Mouse (Mus musculus) kidney, embryonic 16.5 days (tissue): ENCODE data around the gene Diaph3. TPM values are rescaled to one million over a fixed set of nuclear protein-coding genes. Genes with fewer than 3 reads are reported as not detected.

Experiments used
- ATAC-seq: fragments of 200-750 bp; cut with Nextera tagmentation; 2 replicates; pipeline ENCODE4 v1.8.0; 2017; ENCODE audit warnings: moderate TSS enrichment; ENCODE audit not compliant: low FRiP score, low TSS enrichment
- H3K27ac ChIP-seq: fragments of 300-500 bp; sonication (generic); 2 replicates; pipeline ENCODE4 v1.5.1; 2014; ENCODE audit warnings: low read length
- H3K27me3 ChIP-seq: fragments of 300-500 bp; sonication (generic); 2 replicates; pipeline ENCODE4 v1.6.1; 2014; ENCODE audit warnings: low read length, control low read depth, mixed read lengths; ENCODE audit not compliant: insufficient read depth
- H3K36me3 ChIP-seq: fragments of 300-500 bp; sonication (generic); 2 replicates; pipeline ENCODE4 v1.6.1; 2014; ENCODE audit warnings: low read length, control low read depth, mixed read lengths; ENCODE audit not compliant: insufficient read depth
- H3K4me1 ChIP-seq: fragments of 300-500 bp; sonication (generic); 2 replicates; pipeline ENCODE4 v1.6.1; 2014; ENCODE audit warnings: low read length, control low read depth, mixed read lengths; ENCODE audit not compliant: insufficient read depth
- H3K4me2 ChIP-seq: fragments of 300-500 bp; sonication (generic); replicated peaks from 2 replicates; pipeline ENCODE4 v1.6.1; 2014; ENCODE audit warnings: low read depth, low read length
- H3K4me3 ChIP-seq: fragments of 300-500 bp; sonication (generic); 2 replicates; pipeline ENCODE4 v1.5.1; 2014; ENCODE audit warnings: mild to moderate bottlenecking, low read length
- H3K9ac ChIP-seq: fragments of 300-500 bp; sonication (generic); replicated peaks from 2 replicates; pipeline ENCODE4 v1.6.1; 2014; ENCODE audit warnings: low read length
- H3K9me3 ChIP-seq: fragments of 300-500 bp; sonication (generic); 2 replicates; pipeline ENCODE4 v1.6.1; 2016; ENCODE audit warnings: low read length, control low read depth
- WGBS: fragments of 180-500 bp; shearing (Covaris S2); extraction: QIAGEN DNeasy Blood & Tissue Kit; methylation state at CpG from one replicate; pipeline ENCODE4 v1.1.7; 2014; 5-methylcytosine and 5-hydroxymethylcytosine counted together
- polyA plus RNA-seq: library from polyadenylated mRNA; unstranded; fragments of >200 nt; fragmentation: Nextera tagmentation; extraction: Ambion mirVana; gene quantifications from 2 replicates; pipeline ENCODE4 v1.2.1, GENCODE M21; 2015

Gene Diaph3
- polyA plus RNA-seq, 1 experiment from 2014 or later = 8.6 TPM

DNA sequence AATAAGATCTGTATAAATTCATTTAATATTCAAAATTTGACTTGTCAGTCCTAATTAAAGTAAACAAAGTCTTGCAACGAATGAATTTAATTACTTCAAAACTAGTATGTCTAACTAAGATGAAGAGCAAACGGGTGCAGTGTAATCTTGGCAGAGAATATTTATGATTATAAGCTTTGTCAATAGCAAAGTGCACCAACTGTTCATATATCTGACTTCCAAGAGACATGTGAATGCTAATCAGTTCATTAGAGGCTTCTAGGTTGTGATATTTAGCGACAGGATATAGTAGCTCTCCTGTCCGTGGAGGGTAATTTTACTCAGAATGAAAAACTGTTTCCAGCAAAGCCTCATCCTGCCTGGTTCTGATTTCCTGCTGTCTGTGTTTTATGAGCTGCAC, 308.0 kb downstream of the Diaph3 start:
- ATAC-seq = no peak
- 70% methylated on average over 4 of the region's 4 CpGs for WGBS
- no peaks in the 10 kb centered on the region for H3K27me3 ChIP-seq
- H3K4me3 ChIP-seq = no peak overlapping the region
- no peak overlapping the region for H3K9ac ChIP-seq
- H3K9me3 ChIP-seq = no peaks in the 10 kb centered on the region
- no peaks in the 10 kb centered on the region for H3K36me3 ChIP-seq
- H3K4me1 ChIP-seq = no peaks in the 10 kb centered on the region
- no peak overlapping the region for H3K27ac ChIP-seq
- H3K4me2 ChIP-seq = no peak overlapping the region

DNA sequence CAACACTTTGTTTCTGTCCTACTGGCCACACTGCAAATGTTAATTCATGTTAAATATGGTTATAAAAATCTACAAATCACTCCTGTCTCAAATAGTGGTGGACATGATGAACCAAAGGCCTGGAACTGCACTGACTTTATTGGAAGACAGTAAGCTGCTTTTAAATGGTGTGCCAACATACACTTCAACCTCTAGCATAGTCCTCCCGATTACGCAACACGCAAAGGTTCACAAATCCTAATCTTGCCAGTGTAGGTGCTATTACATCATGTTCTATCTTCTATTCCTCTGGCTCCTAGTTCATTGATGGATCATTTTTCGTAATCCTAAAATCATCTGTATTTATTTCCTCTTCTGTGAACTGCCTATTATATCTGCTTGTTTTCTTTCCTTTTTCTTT, 324.8 kb downstream of the Diaph3 start:
- H3K4me3 ChIP-seq = no peak overlapping the region
- H3K27ac ChIP-seq = no peak overlapping the region
- WGBS = over 99% methylated on average over 4 of the region's 4 CpGs
- no peaks in the 10 kb centered on the region for H3K36me3 ChIP-seq
- H3K9ac ChIP-seq = no peak overlapping the region
- H3K27me3 ChIP-seq = no peaks in the 10 kb centered on the region
- H3K4me1 ChIP-seq = no peaks in the 10 kb centered on the region
- no peak for ATAC-seq
- H3K9me3 ChIP-seq = no peaks in the 10 kb centered on the region
- H3K4me2 ChIP-seq = no peak overlapping the region

DNA sequence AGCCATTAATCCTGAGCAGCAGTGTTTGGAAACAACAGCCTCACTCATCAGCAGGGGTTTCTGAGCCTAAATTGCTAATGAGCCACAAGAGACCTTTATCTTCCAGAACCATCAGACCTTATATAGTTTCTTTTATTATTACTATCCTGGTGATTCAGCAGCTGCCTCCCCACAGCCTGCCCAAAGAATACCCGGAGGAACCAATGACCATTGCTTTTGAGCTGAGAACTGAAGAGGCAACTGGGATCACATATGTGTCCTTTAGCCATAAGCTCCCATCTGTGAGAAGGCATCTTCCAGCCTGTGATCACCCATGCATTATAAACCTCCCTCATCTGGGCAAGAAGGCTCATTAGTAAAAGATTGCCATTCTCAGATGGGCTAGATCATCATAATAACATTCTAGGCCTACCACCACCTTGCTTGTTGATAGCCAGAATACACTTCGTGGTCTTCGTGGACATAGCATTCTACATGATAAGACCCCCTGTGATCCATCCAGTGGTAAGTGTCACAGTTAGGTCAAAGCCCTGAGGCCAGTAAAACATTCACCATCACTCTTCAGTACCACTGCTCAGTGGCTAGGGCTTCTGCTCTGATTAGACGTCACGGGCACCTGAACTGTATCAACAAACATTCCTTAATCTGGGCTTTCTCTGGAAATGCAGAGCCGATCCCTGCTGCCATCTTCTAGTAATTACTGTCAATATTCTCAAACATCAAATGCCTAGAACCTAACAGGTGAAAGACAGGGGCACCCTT, 352.0 kb downstream of the Diaph3 start:
- WGBS = 57% methylated on average over 6 of the region's 6 CpGs
- no peaks in the 10 kb centered on the region for H3K36me3 ChIP-seq
- H3K9ac ChIP-seq = no peak overlapping the region
- H3K4me2 ChIP-seq = no peak overlapping the region
- H3K9me3 ChIP-seq = no peaks in the 10 kb centered on the region
- no peak overlapping the region for H3K27ac ChIP-seq
- no peaks in the 10 kb centered on the region for H3K4me1 ChIP-seq
- H3K27me3 ChIP-seq = no peaks in the 10 kb centered on the region
- no peak overlapping the region for H3K4me3 ChIP-seq
- peak; percentile 51; the same call in 1 of the 2 replicates for ATAC-seq

DNA sequence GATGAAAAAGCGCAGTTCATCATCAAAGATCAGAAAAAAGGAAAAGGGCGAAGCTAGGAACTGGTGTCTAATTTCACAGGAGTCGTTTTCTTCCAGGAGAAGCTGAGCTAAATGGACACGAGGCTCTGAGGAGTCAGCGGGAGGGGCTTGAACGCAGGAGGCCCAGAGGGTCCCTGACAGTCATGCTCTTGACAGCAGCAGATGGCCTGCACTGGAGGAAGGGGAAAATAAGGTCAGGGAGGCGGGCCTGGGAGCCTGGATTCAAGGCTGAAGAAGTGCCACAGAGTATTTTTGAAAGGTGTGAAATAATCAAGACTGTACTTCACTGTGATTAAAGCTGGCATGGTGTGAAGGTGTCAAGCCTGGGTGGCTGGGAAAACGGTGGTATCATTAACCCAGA, 354.2 kb downstream of the Diaph3 start:
- Histone ChIP-seq H3K4me2 (no peak overlapping the region), H3K36me3 (no peaks in the 10 kb centered on the region), H3K4me1 (no peaks in the 10 kb centered on the region), H3K9me3 (no peaks in the 10 kb centered on the region), H3K27ac (no peak overlapping the region), H3K27me3 (no peaks in the 10 kb centered on the region), H3K9ac (no peak overlapping the region), H3K4me3 (no peak overlapping the region)
- ATAC-seq = peak; percentile 42; the same call in 1 of the 2 replicates
- WGBS = 14% methylated on average over 8 of the region's 8 CpGs

DNA sequence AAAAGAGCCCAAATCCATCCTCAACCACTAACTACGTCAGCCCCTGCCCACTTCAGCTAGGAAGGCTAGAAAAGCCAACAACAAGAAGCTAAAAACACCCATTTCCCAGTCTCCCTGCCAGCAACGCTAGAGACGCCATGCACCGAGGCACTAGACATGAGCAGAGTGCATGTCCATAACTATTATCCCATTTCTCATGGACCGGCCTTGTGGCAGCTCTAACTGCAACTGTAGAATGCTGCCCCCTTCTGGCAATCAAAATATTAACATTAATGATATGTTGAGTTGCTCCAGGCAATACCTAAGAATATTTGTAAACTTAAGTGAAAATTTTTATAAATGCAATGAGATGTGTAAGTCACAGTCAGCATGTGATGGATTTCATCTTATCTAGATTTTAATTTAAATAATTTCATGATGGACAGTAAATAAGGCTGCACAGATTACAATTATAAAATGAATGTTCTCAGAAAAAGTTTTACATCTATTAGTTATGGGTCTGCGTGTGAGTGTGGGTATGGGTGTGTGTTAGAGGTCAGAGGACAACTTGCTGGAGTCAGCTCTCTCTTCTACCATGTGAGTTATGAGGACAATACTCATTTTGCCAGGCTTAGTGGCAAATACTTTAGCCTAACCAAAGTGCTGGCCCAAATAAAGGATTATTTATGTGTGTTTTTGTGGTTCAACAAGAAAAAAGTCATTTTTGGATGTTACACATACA, 359.3 kb downstream of the Diaph3 start:
- Histone ChIP-seq H3K9ac (no peak overlapping the region), H3K27me3 (no peaks in the 10 kb centered on the region), H3K27ac (no peak overlapping the region), H3K4me1 (no peaks in the 10 kb centered on the region), H3K4me2 (no peak overlapping the region), H3K36me3 (no peaks in the 10 kb centered on the region), H3K4me3 (no peak overlapping the region), H3K9me3 (no peaks in the 10 kb centered on the region)
- 71% methylated on average over 6 of the region's 6 CpGs for WGBS
- peak; percentile 65; the same call in 1 of the 2 replicates for ATAC-seq

DNA sequence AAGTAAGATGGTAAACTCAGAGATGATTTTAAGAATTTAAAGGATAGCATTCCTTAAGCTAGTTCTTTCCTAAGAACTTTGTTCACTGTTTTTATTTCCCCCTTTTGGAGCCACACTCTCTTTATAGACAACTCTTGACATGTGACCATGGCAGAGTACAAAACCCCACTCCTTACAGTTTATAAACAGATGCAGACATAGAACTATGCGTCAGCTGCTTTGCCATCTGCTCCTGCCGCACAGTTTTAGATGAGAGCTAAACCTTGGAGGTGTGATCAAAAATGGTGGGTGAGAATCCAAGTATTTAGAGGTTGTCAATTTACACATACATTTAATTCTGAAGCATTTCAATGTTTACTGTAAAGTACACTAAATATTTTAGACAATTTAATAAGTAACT, 367.7 kb downstream of the Diaph3 start:
- no peak overlapping the region for H3K4me2 ChIP-seq

DNA sequence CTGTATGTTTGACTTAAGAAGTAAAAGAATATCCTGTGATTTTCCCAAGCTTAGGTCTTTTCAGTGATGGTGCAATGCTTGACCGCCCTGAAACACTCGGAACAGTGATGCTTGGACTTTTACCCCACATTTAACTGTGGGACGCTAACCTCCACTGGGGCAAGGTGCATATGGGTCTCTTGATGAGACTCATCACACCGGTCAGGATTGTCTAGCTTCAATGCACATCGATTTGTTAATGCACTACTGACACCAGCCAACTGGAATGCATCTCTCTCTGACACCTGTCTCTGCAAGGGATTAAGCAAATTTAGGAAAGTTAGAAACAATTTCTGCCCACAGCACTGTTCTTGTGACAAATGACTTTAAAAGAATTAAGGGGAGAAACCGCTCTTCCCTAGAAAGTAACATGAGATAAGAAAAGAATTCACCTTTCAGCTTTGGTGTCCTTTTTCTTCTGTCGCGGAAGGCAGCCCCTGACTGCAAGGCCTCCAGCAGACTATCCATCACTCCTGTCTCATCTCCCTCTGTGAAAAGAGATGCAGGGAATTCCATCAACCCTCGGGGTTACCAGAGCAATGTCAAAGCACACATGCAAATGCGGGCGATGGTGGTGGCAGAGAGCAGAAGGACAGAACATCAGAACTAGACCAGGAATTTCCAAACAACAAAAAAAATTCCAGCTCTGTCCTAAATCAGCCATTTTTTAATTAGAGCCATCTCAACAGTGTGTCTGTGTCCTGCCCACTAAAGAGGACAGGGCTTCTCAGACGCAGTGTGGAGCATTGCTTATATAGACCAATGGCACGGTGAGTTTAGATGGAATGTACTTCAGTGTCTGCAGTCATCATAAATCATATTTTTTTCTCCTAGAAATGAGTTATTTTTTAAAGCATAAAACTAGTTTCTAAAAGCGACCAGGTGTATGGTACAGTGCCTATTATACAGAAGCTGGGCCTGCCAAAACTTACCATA, 368.6 kb downstream of the Diaph3 start:
- Histone ChIP-seq H3K4me1 (no peaks in the 10 kb centered on the region), H3K4me3 (no peak overlapping the region), H3K27me3 (no peaks in the 10 kb centered on the region), H3K9ac (no peak overlapping the region), H3K4me2 (no peak overlapping the region), H3K9me3 (no peaks in the 10 kb centered on the region), H3K27ac (no peak overlapping the region), H3K36me3 (no peaks in the 10 kb centered on the region)
- 48% methylated on average over 14 of the region's 14 CpGs for WGBS
- peak; percentile 77; the same call in 1 of the 2 replicates for ATAC-seq

More for the DNA sequence above, 367.7 kb downstream of the Diaph3 start:
- Histone ChIP-seq H3K4me3 (no peak overlapping the region), H3K9me3 (no peaks in the 10 kb centered on the region), H3K36me3 (no peaks in the 10 kb centered on the region), H3K27me3 (no peaks in the 10 kb centered on the region), H3K4me1 (no peaks in the 10 kb centered on the region), H3K9ac (no peak overlapping the region), H3K27ac (no peak overlapping the region)
- 88% methylated on average over 2 of the region's 2 CpGs for WGBS
- no peak for ATAC-seq

DNA sequence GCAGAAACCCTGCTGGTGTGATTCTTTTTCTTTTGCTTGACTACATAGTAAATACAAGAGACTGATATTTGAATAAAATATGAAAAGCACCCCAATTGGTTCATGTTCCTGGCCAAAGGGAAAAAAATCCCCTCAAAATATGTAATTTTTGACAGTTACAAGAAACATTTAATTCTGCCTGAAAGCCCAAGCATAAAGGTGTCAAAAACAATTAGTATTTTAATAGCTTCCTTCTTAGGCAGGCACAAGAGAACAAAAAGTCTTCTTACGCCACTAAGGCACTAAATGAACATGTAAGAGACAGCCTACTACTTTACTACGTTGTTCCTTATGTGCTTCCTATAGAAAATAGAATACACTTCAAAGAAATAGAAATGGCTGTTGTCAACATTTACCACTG, 376.7 kb downstream of the Diaph3 start:
- H3K27ac ChIP-seq = no peak overlapping the region
- WGBS = 88% methylated on average over 2 of the region's 2 CpGs
- H3K27me3 ChIP-seq = no peaks in the 10 kb centered on the region
- no peaks in the 10 kb centered on the region for H3K36me3 ChIP-seq
- H3K9ac ChIP-seq = no peak overlapping the region
- no peak overlapping the region for H3K4me3 ChIP-seq
- no peaks in the 10 kb centered on the region for H3K4me1 ChIP-seq
- no peaks in the 10 kb centered on the region for H3K9me3 ChIP-seq
- H3K4me2 ChIP-seq = no peak overlapping the region
- no peak for ATAC-seq

DNA sequence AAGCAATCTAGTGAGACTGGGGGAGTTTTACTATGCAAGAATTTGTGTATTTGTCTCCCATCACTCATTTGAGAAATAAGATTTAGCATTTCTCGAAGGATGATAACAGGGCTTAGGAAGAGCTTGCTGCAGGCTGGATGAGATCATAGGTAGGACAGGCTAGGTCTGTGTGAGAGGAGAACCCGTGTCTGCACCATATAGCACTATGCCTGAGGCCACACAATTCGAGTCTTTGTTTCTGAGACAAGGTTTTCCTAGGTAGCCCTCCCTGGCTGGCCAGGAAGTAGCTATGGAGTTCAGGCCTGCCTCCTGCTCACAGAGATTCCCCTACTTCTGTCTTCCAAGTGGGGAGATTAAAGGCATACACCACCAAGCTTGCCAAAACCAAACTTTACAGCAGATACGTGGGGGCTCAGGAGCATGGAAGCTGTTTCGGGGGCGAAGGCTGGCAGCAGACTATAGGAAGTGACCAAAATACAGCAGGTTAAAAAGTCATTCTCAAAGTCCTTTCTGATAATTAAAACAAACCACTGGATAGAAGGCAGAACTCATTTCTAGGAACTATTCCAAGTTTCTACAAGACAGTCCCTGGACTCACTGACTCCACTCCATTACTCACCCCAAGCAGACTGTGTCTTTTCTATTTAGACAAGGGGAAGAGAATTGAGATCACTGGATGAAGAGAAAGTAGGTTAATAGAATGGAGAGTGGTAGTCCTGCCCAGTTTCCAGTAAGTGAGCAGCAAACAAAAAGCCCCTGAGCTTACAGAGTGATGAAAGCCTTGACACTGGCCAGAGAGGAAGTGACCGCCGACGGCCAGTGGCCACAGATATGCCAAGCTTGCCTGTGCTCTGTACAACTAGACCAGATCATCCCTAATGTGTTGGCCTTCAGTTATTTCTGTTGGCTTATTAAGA, 383.2 kb downstream of the Diaph3 start:
- Histone ChIP-seq H3K9ac (no peak overlapping the region), H3K27me3 (no peaks in the 10 kb centered on the region), H3K27ac (no peak overlapping the region), H3K4me1 (no peaks in the 10 kb centered on the region), H3K9me3 (no peaks in the 10 kb centered on the region), H3K4me2 (no peak overlapping the region), H3K4me3 (no peak overlapping the region), H3K36me3 (no peaks in the 10 kb centered on the region)
- 80% methylated on average over 9 of the region's 9 CpGs for WGBS
- no peak for ATAC-seq
